Mouse (Mus musculus) intestine, embryonic 14.5 days (tissue): ENCODE measurements around the gene Capzb. TPM values are rescaled to one million over a fixed set of nuclear protein-coding genes. Genes with fewer than 3 reads are reported as not detected.

Experiments
- ATAC-seq: fragments of 200-750 bp; cut with Nextera tagmentation; replicated peaks from 2 replicates; pipeline ENCODE4 v1.8.0; 2017; ENCODE audit warnings: low read depth, moderate number of reproducible peaks, moderate TSS enrichment, moderate library complexity; ENCODE audit not compliant: low FRiP score, low TSS enrichment
- DNase-seq: peaks from one replicate; pipeline ENCODE4 v3.0.0-alpha.2; 2018; ENCODE audit warnings: low spot score
- H3K27ac ChIP-seq: fragments of 300-500 bp; sonication (generic); 2 replicates; pipeline ENCODE4 v1.5.1; 2014; ENCODE audit warnings: low read depth, mild to moderate bottlenecking, control low read depth
- H3K27me3 ChIP-seq: fragments of 300-500 bp; sonication (generic); replicated peaks from 2 replicates; pipeline ENCODE4 v1.6.1; 2014; ENCODE audit warnings: low read length, control low read depth; ENCODE audit not compliant: control insufficient read depth, insufficient read depth
- H3K36me3 ChIP-seq: fragments of 300-500 bp; sonication (generic); 2 replicates; pipeline ENCODE4 v1.6.1; 2014; ENCODE audit warnings: low read length, control low read depth; ENCODE audit not compliant: control insufficient read depth, insufficient read depth
- H3K4me1 ChIP-seq: fragments of 300-500 bp; sonication (generic); replicated peaks from 2 replicates; pipeline ENCODE4 v1.6.1; 2014; ENCODE audit warnings: low read length, control low read depth, mixed read lengths; ENCODE audit not compliant: control insufficient read depth, insufficient read depth
- H3K4me2 ChIP-seq: fragments of 300-500 bp; sonication (generic); 2 replicates; pipeline ENCODE4 v1.6.1; 2014; ENCODE audit warnings: low read length
- H3K4me3 ChIP-seq: fragments of 300-500 bp; sonication (generic); 2 replicates; pipeline ENCODE4 v1.5.1; 2014; ENCODE audit warnings: low read depth, low read length, control low read depth, mixed read lengths
- H3K9ac ChIP-seq: fragments of 300-500 bp; sonication (generic); 2 replicates; pipeline ENCODE4 v1.6.1; 2014; ENCODE audit warnings: mild to moderate bottlenecking, low read length
- H3K9me3 ChIP-seq: fragments of 300-500 bp; sonication (generic); 2 replicates; pipeline ENCODE4 v1.6.1; 2016; ENCODE audit warnings: low read length, control low read depth; ENCODE audit not compliant: control insufficient read depth
- WGBS: fragments of 180-500 bp; shearing (Covaris S2); extraction: QIAGEN DNeasy Blood & Tissue Kit; methylation state at CpG from one replicate; pipeline ENCODE4 v1.1.7; 2014; 5-methylcytosine and 5-hydroxymethylcytosine counted together
- polyA plus RNA-seq: library from polyadenylated mRNA; unstranded; fragments of >200 nt; fragmentation: Nextera tagmentation; extraction: Ambion mirVana; gene quantifications from 2 replicates; pipeline ENCODE4 v1.2.1, GENCODE M21; 2014

Capzb gene
- polyA plus RNA-seq, 1 experiment from 2014 or later: 313 TPM

DNA sequence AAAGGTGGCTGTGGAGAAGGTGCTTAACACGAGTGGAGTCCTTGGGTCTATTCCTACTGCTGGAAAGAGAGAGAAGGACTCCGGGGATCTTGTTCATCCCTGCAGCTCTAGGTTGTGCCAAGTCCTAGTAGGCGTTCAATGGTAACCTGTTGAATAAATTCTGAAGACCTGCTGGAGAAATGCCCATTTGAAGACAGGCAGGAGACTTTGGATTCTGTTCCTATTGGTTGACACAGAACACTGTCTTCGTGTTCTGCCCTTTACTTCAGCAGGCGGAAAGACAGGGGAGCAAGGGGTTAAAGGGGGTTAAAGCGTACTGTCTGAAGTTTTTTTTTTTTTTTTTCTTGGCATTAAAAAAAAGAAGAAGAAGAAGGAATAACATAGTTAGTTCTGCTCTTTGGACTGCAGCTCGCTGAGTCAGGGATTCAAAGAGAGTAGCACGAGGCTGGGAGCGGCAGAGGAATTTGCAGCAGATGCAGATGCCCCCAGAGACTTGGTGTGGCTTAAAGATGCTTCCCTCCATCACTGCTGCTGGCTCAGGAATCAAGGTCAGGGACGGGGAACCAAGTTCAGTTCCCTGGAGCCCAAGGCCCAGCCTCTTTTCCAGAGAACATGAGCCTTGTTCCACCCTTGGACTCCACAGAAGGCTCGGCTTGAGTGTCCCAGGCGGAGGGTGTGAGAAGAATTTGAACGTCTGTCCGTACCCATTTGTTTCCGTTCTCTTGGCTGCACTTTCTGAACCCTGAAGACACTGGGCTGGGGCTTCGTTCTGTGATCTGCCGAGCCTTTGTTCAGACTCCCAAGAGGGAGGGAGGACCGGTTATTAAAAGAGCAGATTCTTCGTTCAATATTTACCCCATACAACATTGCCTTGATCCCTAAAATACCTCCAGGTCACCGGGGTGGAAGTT, 17.4 kb upstream of the Capzb start:
- H3K9ac ChIP-seq: no peak overlapping the region
- no peaks in the 10 kb centered on the region for H3K27me3 ChIP-seq
- DNase-seq: no peak
- peak overlapping the region; percentile 30; the same call in 1 of the 2 replicates for H3K4me2 ChIP-seq
- H3K27ac ChIP-seq: peak overlapping the region; percentile 80
- H3K4me3 ChIP-seq: no peak overlapping the region
- H3K4me1 ChIP-seq: peaks cover 14% of the 10 kb centered on the region
- WGBS: 40% methylated on average over 20 of the region's 20 CpGs
- H3K9me3 ChIP-seq: peaks cover 3% of the 10 kb centered on the region
- no peak for ATAC-seq
- H3K36me3 ChIP-seq: no peaks in the 10 kb centered on the region

GRCm38 (mm10) chr4:139176023-139176422, 16.7 kb upstream of the Capzb start:
- H3K36me3 ChIP-seq: no peaks in the 10 kb centered on the region
- DNase-seq (no peak), ATAC-seq (no peak)
- H3K9me3 ChIP-seq: peaks cover 3% of the 10 kb centered on the region
- H3K9ac ChIP-seq: no peak overlapping the region
- 38% methylated on average over 6 of the region's 6 CpGs for WGBS
- peaks cover 19% of the 10 kb centered on the region for H3K4me1 ChIP-seq
- no peak overlapping the region for H3K4me3 ChIP-seq
- no peaks in the 10 kb centered on the region for H3K27me3 ChIP-seq
- peak overlapping the region; percentile 80 for H3K27ac ChIP-seq
- H3K4me2 ChIP-seq: peak overlapping the region; percentile 30; the same call in 1 of the 2 replicates

DNA sequence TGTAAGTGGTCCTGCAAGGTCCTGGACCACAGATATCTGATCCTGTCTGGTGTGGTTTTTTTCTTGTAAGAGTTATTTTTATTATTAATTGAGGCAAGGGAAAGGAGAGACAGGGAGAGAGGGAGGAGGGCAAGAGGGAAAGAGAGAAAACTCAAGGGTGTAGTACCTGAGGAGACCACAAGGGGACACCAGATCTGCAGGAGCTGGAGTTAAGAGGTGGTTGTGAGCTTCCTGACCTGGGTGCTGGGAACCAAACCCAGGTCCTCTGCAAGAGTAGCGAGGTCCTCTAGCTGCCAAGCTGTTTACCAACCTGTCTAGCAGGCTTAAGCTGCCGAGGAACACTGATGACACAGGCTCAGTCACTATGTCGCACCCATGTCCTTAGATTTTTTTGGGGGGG, 14.8 kb upstream of the Capzb start:
- DNase-seq (no peak), ATAC-seq (no peak)
- Histone ChIP-seq H3K9me3 (peaks cover 3% of the 10 kb centered on the region), H3K4me3 (no peak overlapping the region), H3K9ac (no peak overlapping the region), H3K4me1 (peaks cover 19% of the 10 kb centered on the region), H3K27me3 (no peaks in the 10 kb centered on the region), H3K36me3 (no peaks in the 10 kb centered on the region), H3K27ac (no peak overlapping the region), H3K4me2 (no peak overlapping the region)
- WGBS: 92% methylated on average over 3 of the region's 3 CpGs

DNA sequence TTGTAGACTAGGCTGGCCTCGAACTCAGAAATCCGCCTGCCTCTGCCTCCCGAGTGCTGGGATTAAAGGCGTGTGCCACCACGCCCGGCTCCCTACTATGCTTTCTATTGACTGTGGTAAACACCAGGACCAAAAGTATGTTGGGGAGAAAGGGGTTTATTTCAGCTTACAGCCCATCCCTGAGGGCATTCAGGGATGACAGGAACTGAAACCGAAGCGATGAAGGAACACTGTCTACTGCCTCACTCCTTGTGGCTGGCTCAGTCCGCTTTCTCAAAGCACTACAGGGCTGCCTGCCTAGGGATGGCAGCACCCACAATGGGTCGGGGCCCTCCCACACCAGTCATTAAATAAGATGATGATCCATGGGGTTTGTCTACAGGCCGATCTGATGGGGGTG, 14.3 kb upstream of the Capzb start:
- H3K27ac ChIP-seq: no peak overlapping the region
- DNase-seq (no peak), ATAC-seq (no peak)
- 97% methylated on average over 11 of the region's 11 CpGs for WGBS
- H3K27me3 ChIP-seq: no peaks in the 10 kb centered on the region
- H3K9ac ChIP-seq: no peak overlapping the region
- H3K9me3 ChIP-seq: peaks cover 3% of the 10 kb centered on the region
- no peaks in the 10 kb centered on the region for H3K36me3 ChIP-seq
- no peak overlapping the region for H3K4me2 ChIP-seq
- H3K4me3 ChIP-seq: no peak overlapping the region
- H3K4me1 ChIP-seq: peaks cover 19% of the 10 kb centered on the region

GRCm38 (mm10) chr4:139179218-139179617, 13.5 kb upstream of the Capzb start:
- no peak overlapping the region for H3K4me3 ChIP-seq
- H3K9ac ChIP-seq: no peak overlapping the region
- H3K9me3 ChIP-seq: peaks cover 3% of the 10 kb centered on the region
- H3K4me2 ChIP-seq: no peak overlapping the region
- H3K36me3 ChIP-seq: no peaks in the 10 kb centered on the region
- H3K4me1 ChIP-seq: peaks cover 19% of the 10 kb centered on the region
- ATAC-seq: no peak
- peak overlapping the region; percentile 43 for H3K27ac ChIP-seq
- 81% methylated on average over 2 of the region's 2 CpGs for WGBS
- DNase-seq: no peak
- H3K27me3 ChIP-seq: no peaks in the 10 kb centered on the region

DNA sequence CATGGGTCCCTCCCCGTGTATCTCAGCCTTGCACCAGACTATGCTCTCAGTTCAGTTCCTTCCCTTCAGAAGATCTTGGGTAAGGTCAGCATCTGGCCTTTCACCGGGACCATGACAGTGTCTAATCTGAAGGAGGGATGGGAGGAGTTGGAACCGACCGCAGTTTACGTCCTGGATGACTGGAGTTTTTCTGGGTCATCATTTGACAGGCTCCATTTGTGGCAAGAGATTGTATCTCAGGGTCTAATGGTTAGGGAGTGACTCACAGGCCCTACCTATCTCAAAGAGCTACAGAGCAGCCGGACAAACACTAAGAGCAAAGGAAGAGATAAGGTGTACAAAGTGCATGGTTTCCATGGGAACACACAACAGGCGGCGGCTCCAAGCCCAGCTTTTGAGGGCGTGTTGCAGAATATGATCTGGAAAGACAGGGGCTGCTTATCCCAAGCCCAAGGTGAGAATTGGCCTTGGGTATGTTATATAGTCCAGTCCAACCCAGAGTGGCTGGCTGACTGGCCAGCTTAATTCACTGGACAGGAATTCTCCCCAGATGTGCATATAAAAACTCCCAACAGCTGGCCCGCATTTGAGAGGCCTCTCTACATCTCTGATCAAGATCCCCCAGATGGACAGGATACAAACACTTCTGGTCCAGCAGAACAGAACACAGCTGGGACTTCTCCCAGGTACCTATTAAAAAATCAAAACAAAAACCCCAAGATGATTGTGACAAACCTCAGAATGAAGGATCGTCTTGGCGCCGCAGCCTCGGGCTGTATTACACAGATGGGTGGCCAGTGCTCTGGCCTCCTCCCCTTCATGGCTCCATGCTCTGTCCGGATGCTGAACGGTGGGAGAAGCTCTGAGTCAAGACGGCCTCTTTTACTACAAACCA, 12.7 kb upstream of the Capzb start:
- 40% methylated on average over 17 of the region's 17 CpGs for WGBS
- peak; percentile 85 for ATAC-seq

GRCm38 (mm10) chr4:139182511-139182910, 10.2 kb upstream of the Capzb start:
- peaks cover 3% of the 10 kb centered on the region for H3K9me3 ChIP-seq
- ATAC-seq: no peak
- no peak for DNase-seq
- no peak overlapping the region for H3K9ac ChIP-seq
- no peaks in the 10 kb centered on the region for H3K36me3 ChIP-seq
- no peak overlapping the region for H3K27ac ChIP-seq
- H3K4me2 ChIP-seq: no peak overlapping the region
- H3K4me3 ChIP-seq: no peak overlapping the region
- no peaks in the 10 kb centered on the region for H3K27me3 ChIP-seq
- peaks cover 4% of the 10 kb centered on the region; the same call in 1 of the 2 replicates for H3K4me1 ChIP-seq

More for the DNA sequence above, 12.7 kb upstream of the Capzb start:
- H3K9ac ChIP-seq: no peak overlapping the region
- H3K4me2 ChIP-seq: no peak overlapping the region
- peak; percentile 71 for DNase-seq
- peaks cover 18% of the 10 kb centered on the region for H3K4me1 ChIP-seq
- H3K4me3 ChIP-seq: no peak overlapping the region
- peak overlapping the region; percentile 43 for H3K27ac ChIP-seq
- H3K9me3 ChIP-seq: peaks cover 3% of the 10 kb centered on the region
- H3K27me3 ChIP-seq: no peaks in the 10 kb centered on the region
- H3K36me3 ChIP-seq: no peaks in the 10 kb centered on the region

DNA sequence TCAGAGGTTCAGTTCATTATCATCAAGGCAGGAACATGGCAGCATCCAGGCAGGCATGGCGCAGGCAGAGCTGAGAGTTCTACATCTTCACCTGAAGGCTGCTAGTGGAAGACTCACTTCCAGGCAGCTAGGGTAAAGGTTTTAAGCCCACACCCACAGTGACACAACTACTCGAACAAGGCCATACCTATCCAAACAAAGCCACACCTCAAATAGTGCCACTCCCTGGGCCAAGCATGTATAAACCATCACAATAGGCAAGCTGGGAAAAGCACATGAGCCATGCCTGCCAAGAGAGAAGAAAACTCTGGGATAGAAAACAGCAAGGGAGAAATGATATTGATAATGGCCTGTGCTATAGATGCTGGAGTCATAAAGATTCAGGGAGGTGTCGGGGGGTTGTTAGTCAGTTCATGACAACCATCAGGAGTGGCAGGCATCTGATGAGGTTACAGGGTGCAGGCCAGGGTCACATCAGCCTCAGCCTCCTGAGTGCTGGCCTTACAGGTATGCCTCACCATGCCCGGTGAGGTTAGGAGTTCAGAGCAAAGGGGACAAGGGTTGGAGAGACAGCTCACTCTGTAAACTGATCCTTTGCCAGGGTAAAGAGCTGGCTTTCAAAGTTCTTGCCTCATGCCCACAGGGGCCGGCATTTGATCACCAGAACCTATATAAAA, 6.8 kb upstream of the Capzb start:
- H3K36me3 ChIP-seq: no peaks in the 10 kb centered on the region
- H3K4me1 ChIP-seq: peaks cover under 1% of the 10 kb centered on the region; the same call in 1 of the 2 replicates
- DNase-seq: no peak
- no peak overlapping the region for H3K9ac ChIP-seq
- H3K9me3 ChIP-seq: no peaks in the 10 kb centered on the region
- WGBS: 80% methylated on average over 5 of the region's 5 CpGs
- ATAC-seq: peak; percentile 28; the same call in 1 of the 2 replicates
- no peak overlapping the region for H3K27ac ChIP-seq
- H3K4me2 ChIP-seq: no peak overlapping the region
- no peak overlapping the region for H3K4me3 ChIP-seq
- H3K27me3 ChIP-seq: no peaks in the 10 kb centered on the region
